ENCODE assay signal across 14 mouse cellular contexts in the genomic region with DNA sequence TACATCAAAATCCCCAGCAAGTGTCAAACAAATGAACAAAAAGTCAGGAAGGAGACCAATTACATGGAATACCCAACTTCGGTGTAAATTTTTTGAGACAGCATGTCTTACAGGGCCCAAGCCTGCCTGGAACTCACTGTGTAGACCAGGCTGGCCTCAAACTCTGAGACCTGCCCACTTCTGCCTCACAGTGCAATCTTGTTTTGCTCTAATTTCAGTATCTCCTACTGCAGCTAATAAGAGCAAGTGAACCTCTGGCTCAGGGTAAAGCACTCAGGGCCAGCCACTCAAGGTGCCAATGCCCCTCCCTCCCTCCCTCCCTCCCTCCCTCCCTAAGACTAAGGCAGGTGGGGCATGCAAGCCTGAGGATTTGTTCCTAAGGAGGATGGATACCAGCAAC. TPM values are rescaled to one million over a fixed set of nuclear protein-coding genes. Genes with fewer than 3 reads are reported as not detected.
DNase-seq lines count a peak whose midpoint lies in the region; ATAC-seq and TF ChIP-seq lines count a peak whose summit lies in the region.
"Had no signal": no experiment of that assay in that cellular context is flagged by ENCODE, and none has a peak within 500 bp of the region (broad histone marks: within the 10 kb centered on the region; RNA-seq: fewer than 3 reads in every experiment).

No protein-coding gene starts in this region.

- no peak for TF ChIP-seq POLR2A in MEL (IDR thresholded peaks at IDR 0.05; ENCODE audit: control insufficient read depth in 1 of 2, insufficient read depth in 1 of 2, low read depth in 1 of 2, low read length in 2 of 2, poor library complexity in 1 of 2)

- H3K27me3 ChIP-seq in kidney, embryonic 16.5 days (ENCODE audit: insufficient read depth, low read length): no peaks in the 10 kb centered on the region
- H3K27me3 ChIP-seq in MEL (ENCODE audit: control insufficient read depth in 1 of 2, insufficient read depth in 2 of 2, low read length in 2 of 2): no peaks in the 10 kb centered on the region
- H3K27me3 ChIP-seq: hindbrain, embryonic 12.5 days; intestine, embryonic 15.5 days had no signal

- H3K36me3 ChIP-seq in kidney, embryonic 16.5 days (ENCODE audit: insufficient read depth, low read length): peaks cover 31% of the 10 kb centered on the region
- H3K36me3 ChIP-seq in MEL (ENCODE audit: control insufficient read depth in 1 of 2, insufficient read depth in 2 of 2, low read length in 2 of 2): peaks cover 13 to 26% of the 10 kb centered on the region in 2 experiments
- peaks cover 19% of the 10 kb centered on the region for H3K36me3 ChIP-seq in macrophage (ENCODE audit: inconsistent target)

- H3K4me1 ChIP-seq in kidney, embryonic 16.5 days (ENCODE audit: insufficient read depth, low read length): peaks cover 8% of the 10 kb centered on the region
- peaks cover 4 to 17% of the 10 kb centered on the region in 2 experiments; a peak in 3 of 4 replicates for H3K4me1 ChIP-seq in MEL (ENCODE audit: control insufficient read depth in 1 of 2, insufficient read depth in 2 of 2, low read length in 2 of 2)
- H3K4me1 ChIP-seq: forebrain, embryonic 10.5 days; hindbrain, embryonic 12.5 days had no signal

- ATAC-seq in kidney, embryonic 16.5 days (ENCODE audit: low FRiP score, low TSS enrichment): no peak

- peak overlapping the region; percentile 17; the same call in 1 of the 2 replicates for H3K27ac ChIP-seq in kidney, embryonic 16.5 days (ENCODE audit: low read length)
- H3K27ac ChIP-seq in MEL (ENCODE audit: control insufficient read depth, low read depth, low read length): peak overlapping the region; percentile 86
- peak overlapping the region; percentile 86 for H3K27ac ChIP-seq in macrophage
- H3K27ac ChIP-seq: forebrain, embryonic 10.5 days; heart, embryonic 10.5 days; hindbrain, embryonic 12.5 days; liver, embryonic 14.5 days had no signal

- no peak overlapping the region for H3K4me2 ChIP-seq in kidney, embryonic 16.5 days (replicated peaks; ENCODE audit: low read depth, low read length)
- H3K4me2 ChIP-seq: hindbrain, embryonic 12.5 days; intestine, embryonic 15.5 days had no signal

- H3K9me3 ChIP-seq in kidney, embryonic 16.5 days (ENCODE audit: low read length): no peaks in the 10 kb centered on the region
- H3K9me3 ChIP-seq in MEL (replicated peaks; ENCODE audit: insufficient read depth, low read length): no peaks in the 10 kb centered on the region
- H3K9me3 ChIP-seq: forebrain, embryonic 10.5 days; heart, embryonic 10.5 days; hindbrain, embryonic 12.5 days; intestine, embryonic 15.5 days had no signal

- no peak overlapping the region for H3K9ac ChIP-seq in kidney, embryonic 16.5 days (replicated peaks; ENCODE audit: low read length)
- peak overlapping the region; percentile 56 for H3K9ac ChIP-seq in MEL (ENCODE audit: control insufficient read depth, low read depth, low read length, poor library complexity, severe bottlenecking)
- H3K9ac ChIP-seq: hindbrain, embryonic 12.5 days; intestine, embryonic 15.5 days; liver, embryonic 14.5 days had no signal

- WGBS in kidney, embryonic 16.5 days: 88% methylated on average over 1 of the region's 1 CpGs
- 33% methylated on average over 1 of the region's 1 CpGs for WGBS in macrophage (ENCODE audit: missing documents)

- TF ChIP-seq EP300 in MEL (IDR thresholded peaks at IDR 0.05; ENCODE audit: low read depth in 1 of 2, low read length in 2 of 2): no peak

- H3K4me3 ChIP-seq in kidney, embryonic 16.5 days (ENCODE audit: low read length): no peak overlapping the region
- peak overlapping the region; percentile 15 to 46; a peak in 3 of 4 replicates for H3K4me3 ChIP-seq in MEL (ENCODE audit: control insufficient read depth in 1 of 2, insufficient read depth in 1 of 2, low read depth in 2 of 2, low read length in 2 of 2)
- no peak overlapping the region for H3K4me3 ChIP-seq in macrophage (ENCODE audit: inconsistent target)
- H3K4me3 ChIP-seq: forebrain, embryonic 10.5 days; heart, embryonic 10.5 days; hindbrain, embryonic 12.5 days; intestine, embryonic 15.5 days had no signal

- TF ChIP-seq RAD21 in MEL (IDR thresholded peaks at IDR 0.05; ENCODE audit: low read depth, low read length): no peak

- DNase-seq in kidney, postnatal 14 days: no peak
- peak; percentile 39 for DNase-seq in A20 (ENCODE audit: low read depth, low spot score)
- peak; percentile 54 for DNase-seq in MEL (ENCODE audit: low read depth, low spot score)
- DNase-seq in layer of hippocampus, adult 11-12 months (ENCODE audit: low spot score): no peak
- DNase-seq in embryo, embryonic 11 days: no peak
- DNase-seq: cerebellum, adult 9-10 months; thymus, postnatal 36 days had no signal

- H3K79me2 ChIP-seq in MEL (ENCODE audit: control insufficient read depth, insufficient read depth, low read length, poor library complexity) (no peaks in the 10 kb centered on the region), macrophage (ENCODE audit: inconsistent target) (peaks cover 26% of the 10 kb centered on the region)

- TF ChIP-seq CTCF in MEL (IDR thresholded peaks at IDR 0.05 in 2 of 3, conservative IDR thresholded peaks at IDR 0.05 in 1 of 3; ENCODE audit: control insufficient read depth in 1 of 3, insufficient read depth in 1 of 3, low read depth in 2 of 3, low read length in 3 of 3, poor library complexity in 1 of 3, severe bottlenecking in 1 of 3): no peak

TF ChIP-seq in MEL, 35 proteins besides CTCF, POLR2A, EP300 and RAD21:
- TF ChIP-seq ZKSCAN1 (IDR thresholded peaks at IDR 0.05; ENCODE audit: low read depth, low read length) (no peak), CHD2 (IDR thresholded peaks at IDR 0.05; ENCODE audit: low read length) (no peak), MEF2A (IDR thresholded peaks at IDR 0.05; ENCODE audit: extremely low read depth, insufficient replicate concordance, low read depth, low read length, poor library complexity, severe bottlenecking) (no peak), ELF1 (IDR thresholded peaks at IDR 0.05; ENCODE audit: low read depth, low read length) (no peak), ZNF384 (IDR thresholded peaks at IDR 0.05; ENCODE audit: low read depth, low read length) (no peak), MYC (IDR thresholded peaks at IDR 0.05; ENCODE audit: low read depth, low read length) (no peak), TCF12 (IDR thresholded peaks at IDR 0.05; ENCODE audit: low read depth, low read length) (no peak), HCFC1 (IDR thresholded peaks at IDR 0.05; ENCODE audit: low read depth, low read length) (no peak), MAFK (IDR thresholded peaks at IDR 0.05; ENCODE audit: borderline replicate concordance, low read depth, low read length) (no peak), TBP (IDR thresholded peaks at IDR 0.05; ENCODE audit: low read depth, low read length) (no peak), GABPA (IDR thresholded peaks at IDR 0.05; ENCODE audit: low read depth, low read length) (no peak), KAT2A (conservative IDR thresholded peaks at IDR 0.05; ENCODE audit: low read depth, low read length) (no peak), POLR2AphosphoS5 (IDR thresholded peaks at IDR 0.05; ENCODE audit: borderline replicate concordance, low read depth, low read length) (no peak), MAX (IDR thresholded peaks at IDR 0.05; ENCODE audit: low read length) (no peak), ZC3H11A (IDR thresholded peaks at IDR 0.05; ENCODE audit: low read depth, low read length) (no peak), SIN3A (IDR thresholded peaks at IDR 0.05; ENCODE audit: low read length) (no peak)

RNA-seq across cellular contexts. Expression of gene Arid4a, which starts 15.4 kb away (rescaled TPM):
- polyA plus RNA-seq in kidney, embryonic 16.5 days (2015; fragmentation: Nextera tagmentation; extraction: Ambion mirVana): 34.6 and 38.6 TPM in 2 replicates
- 6.7 and 7.2 TPM in 2 replicates for total RNA-seq in MEL (2012; rRNA removed)
- polyA plus RNA-seq in MEL (2012; ENCODE audit: insufficient read depth in 1 of 2, insufficient read length in 2 of 2, low read depth in 1 of 2, low replicate concordance in 2 of 2, missing spikeins in 1 of 2): 10 to 100 TPM in 1 of 2 experiments, not detected in 1; 13.0 TPM
- total RNA-seq in macrophage (2018; cell fraction: chromatin; rRNA removed): 100 to 1,000 TPM in 25 of 26 experiments, 10 to 100 TPM in 1; 89.8 to 317 (median 227) TPM
- total RNA-seq in macrophage (2018; cell fraction: cytosol; rRNA removed): 10 to 100 TPM; 11.7 to 39.1 (median 31.2) TPM
- 100 to 1,000 TPM in 7 of 26 experiments, 10 to 100 TPM in 19; 46.9 to 144 (median 92.7) TPM for total RNA-seq in macrophage (2018; cell fraction: nucleus; rRNA removed)
- polyA plus RNA-seq in macrophage (2018): 17.8 to 50.5 TPM (median 26.8 TPM) in 3 replicates

RNA-seq across cellular contexts. Expression of gene Psma3, which starts 25.9 kb away (rescaled TPM):
- 552 and 638 TPM in 2 replicates for polyA plus RNA-seq in kidney, embryonic 16.5 days (2015; fragmentation: Nextera tagmentation; extraction: Ambion mirVana)
- total RNA-seq in MEL (2012; rRNA removed): 304 and 348 TPM in 2 replicates
- 100 to 1,000 TPM in 1 of 2 experiments, not detected in 1; 295 TPM for polyA plus RNA-seq in MEL (2012; ENCODE audit: insufficient read depth in 1 of 2, insufficient read length in 2 of 2, low read depth in 1 of 2, low replicate concordance in 2 of 2, missing spikeins in 1 of 2)
- 100 to 1,000 TPM; 126 to 282 (median 203) TPM for total RNA-seq in macrophage (2018; cell fraction: chromatin; rRNA removed)
- 100 to 1,000 TPM; 131 to 253 (median 177) TPM for total RNA-seq in macrophage (2018; cell fraction: cytosol; rRNA removed)
- total RNA-seq in macrophage (2018; cell fraction: nucleus; rRNA removed): 100 to 1,000 TPM; 100 to 256 (median 165) TPM
- 163 to 269 TPM (median 248 TPM) in 3 replicates for polyA plus RNA-seq in macrophage (2018)

Comparison
In these comparisons a context has a peak if more than half of its experiments do, and no peak if none do; other contexts are left out.
1. H3K27ac ChIP-seq: peak in every context shown above with its lines; median percentile 86 in MEL; 86 in macrophage; 17 in kidney, embryonic 16.5 days.
2. H3K4me3 ChIP-seq: peak in MEL (2 of 2); none in kidney, embryonic 16.5 days (single experiment) and macrophage (single experiment).
3. DNase-seq: peak in A20 (single experiment) and MEL (single experiment); none in kidney, postnatal 14 days (single experiment), layer of hippocampus, adult 11-12 months (single experiment) and embryo, embryonic 11 days (single experiment).